Mouse (Mus musculus): Measurements from ENCODE around the gene Commd7.

DNA sequence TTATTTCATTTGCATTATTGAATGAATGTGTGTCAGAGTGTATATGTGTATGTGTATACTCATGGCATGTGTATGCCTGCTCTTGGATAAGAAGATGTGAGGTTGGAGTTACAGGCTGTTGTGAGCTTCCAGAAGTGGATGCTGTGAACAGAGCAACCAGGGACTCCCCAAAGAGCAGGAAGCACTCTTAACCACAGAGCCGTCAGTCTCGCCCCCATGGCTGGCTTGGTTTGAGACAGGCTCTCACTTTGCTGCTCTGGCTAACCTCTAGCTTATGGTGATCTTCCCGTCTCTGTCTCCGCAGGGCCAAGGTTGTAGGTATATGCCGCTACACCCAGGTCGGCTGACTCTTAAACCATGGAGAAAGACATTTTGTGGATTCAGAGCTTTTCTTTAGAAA, 14.1 kb downstream of the Commd7 start:
- no peak for TF ChIP-seq CTCF (IDR thresholded peaks at IDR 0.05; ENCODE audit: insufficient read depth, low read depth, low read length)
- TF ChIP-seq POLR2A (IDR thresholded peaks at IDR 0.05; ENCODE audit: insufficient read depth, low read depth, low read length) = no peak
